Mouse (Mus musculus): ENCODE data around the gene Ndufb4.

DNA sequence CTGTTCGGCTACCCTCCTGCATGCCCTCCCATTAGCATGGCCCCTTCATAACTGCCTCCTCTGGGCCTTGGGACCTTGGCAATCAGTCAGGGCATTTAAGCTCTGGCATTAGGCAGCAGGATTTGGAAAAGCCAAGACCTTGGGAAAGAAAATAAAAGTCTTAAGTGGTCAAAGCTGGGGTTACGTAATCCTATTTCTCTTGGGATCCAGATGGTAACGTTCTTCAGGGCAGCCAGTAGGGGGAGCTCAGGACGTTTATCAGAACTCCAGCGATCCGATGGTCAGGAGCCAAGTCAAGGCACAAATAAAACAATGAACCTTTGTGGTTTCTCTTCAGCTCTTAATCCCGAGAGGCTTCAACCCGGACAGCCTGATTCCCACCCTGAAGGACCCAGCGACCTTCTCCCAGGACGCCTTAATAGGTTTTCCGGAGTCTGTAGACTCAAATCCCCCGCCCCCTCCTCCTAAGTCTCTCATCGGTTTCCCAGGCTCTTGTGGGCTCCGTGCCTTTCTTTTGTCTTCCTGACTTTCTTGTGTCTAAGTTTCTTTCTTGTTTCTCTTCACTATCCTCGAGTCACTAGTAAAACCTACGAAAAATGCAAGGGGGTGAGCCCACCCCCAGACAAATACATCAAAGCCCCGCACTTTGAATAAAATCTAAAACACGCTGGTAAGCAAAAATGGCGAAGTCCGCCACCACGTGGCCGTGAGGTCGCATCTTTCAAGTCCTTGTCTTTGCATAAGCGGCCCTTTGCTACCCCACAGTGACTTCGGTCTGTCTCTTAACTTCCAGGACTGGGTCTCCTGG, 30.6 kb upstream of the Ndufb4 start:
- TF ChIP-seq POLR2A (IDR thresholded peaks at IDR 0.05; ENCODE audit: borderline replicate concordance, insufficient read depth, low read length) (0 out of 2 replicates have a peak, but pooled peaks have one; percentile 34), CTCF (IDR thresholded peaks at IDR 0.05; ENCODE audit: borderline replicate concordance, insufficient read depth, low read depth, low read length) (peak; percentile 83)
